Mouse (Mus musculus) urinary bladder, adult 2 months (tissue): ENCODE results near the gene Apoa2. TPM values are rescaled to one million over a fixed set of nuclear protein-coding genes. Genes with fewer than 3 reads are reported as not detected.
"Not testable (repeated sequence)": the region's sequence is repeated elsewhere in the genome, so short reads cannot be mapped to it uniquely, and the experiment has no call there.

Experiments
- DNase-seq: peaks from one replicate; pipeline ENCODE4 v3.0.0; 2022; ENCODE audit warnings: low spot score
- polyA plus RNA-seq: library from polyadenylated mRNA; depleted of rRNA; stranded (reverse); fragments of >200 nt; gene quantifications from 2 replicates; pipeline ENCODE4 v1.2.3, GENCODE M21; 2012

The Apoa2 gene
- polyA plus RNA-seq, 1 experiment, result 1.0 TPM

DNA sequence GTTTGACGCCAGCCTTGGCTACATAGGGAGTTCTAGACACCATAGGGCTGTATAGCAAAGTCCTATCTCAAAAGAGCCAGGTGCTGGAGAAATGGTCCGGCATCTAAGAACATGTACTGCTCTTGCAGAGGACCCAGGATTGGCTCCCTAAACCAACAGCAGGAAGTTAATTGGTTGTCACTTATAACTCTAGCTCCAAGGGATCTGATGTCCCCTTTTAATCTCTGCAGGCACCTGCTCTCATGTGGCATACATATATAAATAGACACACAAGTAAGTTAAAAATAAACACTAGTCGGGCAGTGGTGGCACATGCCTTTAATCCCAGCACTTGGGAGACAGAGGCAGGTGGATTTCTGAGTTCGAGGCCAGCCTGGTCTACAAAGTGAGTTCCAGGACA, 10.9 kb downstream of the Apoa2 start:
- no peak for DNase-seq

DNA sequence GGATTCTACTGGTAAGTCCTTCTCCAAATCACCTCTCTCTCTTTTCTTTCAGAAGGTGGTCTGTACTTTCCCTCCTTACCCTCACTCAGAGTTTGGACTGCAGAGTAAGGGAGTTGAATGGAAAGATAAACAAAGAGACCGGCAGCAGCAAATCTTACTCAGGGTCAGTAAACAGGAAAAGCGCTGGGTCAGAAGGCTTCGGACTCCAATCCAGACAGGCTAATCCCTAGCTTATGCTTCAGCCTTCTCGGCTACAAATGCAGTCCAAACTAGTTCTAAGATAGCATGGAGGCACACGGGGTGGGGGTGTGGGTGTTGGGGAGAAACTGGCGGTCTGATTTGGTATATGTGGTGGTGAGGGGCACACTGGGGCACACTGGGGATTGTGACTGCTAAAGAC, 12.6 kb downstream of the Apoa2 start:
- no peak for DNase-seq

DNA sequence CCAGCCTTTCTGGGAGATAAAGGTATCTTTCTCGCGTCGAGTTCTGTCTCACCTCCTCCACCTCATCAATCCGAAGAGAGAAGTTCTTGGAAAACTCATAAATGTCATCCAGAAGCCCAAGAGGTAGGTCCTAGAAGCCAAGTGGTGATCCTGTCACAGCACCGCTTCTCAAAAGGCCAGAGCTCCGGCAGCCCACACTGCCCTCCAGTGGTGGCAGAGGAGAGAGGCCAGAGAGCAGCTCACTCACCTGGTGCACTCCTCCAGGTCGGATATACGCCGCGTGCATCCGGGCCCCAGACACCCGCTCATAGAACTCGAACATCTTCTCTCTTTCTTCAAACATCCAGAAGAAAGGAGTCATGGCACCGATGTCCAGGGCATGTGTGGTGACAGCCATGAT, 13.6 kb downstream of the Apoa2 start:
- DNase-seq, result no peak

DNA sequence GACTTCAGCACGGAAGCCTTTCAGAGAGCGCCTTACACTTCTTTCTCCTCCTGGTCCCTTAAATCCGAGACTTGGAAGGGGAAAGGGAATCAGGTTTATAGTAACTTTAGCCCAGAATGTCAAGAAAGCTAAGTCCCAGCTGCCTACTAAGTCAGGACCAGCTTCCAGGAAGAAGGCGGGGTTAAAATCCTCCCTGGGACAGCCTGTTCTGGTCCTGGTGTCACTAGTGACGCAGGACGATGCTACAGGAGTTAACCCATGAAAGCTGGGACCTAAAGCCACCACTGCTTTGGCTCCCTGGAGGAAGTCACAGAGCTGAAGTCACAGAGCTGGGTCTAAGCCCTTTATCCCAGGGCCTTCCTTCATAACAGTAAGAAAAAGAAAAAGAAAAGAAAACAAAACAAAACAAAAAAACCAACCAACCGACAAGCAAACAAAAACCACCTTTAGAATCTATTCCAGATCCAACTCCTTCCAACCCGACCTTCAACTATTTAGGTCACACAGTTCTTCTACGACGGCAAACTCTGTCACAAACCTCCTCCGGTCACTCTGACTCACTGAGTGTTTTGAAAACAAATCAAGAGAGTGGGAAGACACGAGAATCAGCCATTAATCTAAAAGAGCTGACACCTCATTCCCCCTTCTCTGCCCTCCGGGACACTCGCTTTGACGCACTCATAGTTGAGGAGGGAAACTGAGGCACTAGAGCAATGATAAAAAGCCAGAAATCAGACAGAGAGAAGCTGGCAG, 15.3 kb downstream of the Apoa2 start:
- DNase-seq, result no peak

DNA sequence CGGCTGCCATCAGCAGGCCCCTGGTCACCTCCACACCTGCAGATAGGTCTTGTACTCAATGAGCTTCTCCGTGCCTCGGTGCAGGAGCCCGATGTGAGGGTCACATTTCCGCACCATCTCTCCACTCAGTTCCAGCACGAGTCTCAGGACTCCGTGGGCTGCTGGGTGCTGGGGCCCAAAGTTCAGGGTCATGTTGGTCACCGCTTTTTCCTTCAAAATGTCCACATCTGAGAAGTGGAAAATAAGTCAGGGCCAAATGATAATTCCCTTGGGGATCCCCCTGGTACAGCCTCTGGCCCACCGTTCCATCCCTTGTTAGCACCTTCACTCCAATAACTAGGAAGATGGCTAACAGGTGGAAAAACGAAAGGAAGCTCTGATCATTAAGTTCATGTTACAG, 16.1 kb downstream of the Apoa2 start:
- no peak for DNase-seq

DNA sequence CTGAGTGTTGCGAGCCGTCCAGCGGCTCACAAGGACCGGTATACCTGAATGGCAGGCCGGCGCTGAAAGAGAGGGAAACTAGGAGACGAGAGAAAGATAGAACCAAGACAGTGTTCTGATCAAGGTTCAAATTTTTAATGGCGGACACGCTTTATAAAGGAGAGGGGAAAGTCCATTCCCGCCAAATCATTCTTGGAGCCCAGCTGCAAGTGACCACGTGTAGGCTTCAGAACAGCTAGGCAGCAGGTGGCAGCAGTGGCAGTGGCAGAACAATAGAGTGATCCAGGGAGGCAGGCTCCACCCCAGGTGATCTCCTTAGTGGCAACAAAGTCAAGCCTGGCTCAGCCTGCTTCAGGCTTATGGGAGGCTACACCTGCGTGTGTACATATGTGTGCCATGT, 17.1 kb downstream of the Apoa2 start:
- not testable (repeated sequence) for DNase-seq

DNA sequence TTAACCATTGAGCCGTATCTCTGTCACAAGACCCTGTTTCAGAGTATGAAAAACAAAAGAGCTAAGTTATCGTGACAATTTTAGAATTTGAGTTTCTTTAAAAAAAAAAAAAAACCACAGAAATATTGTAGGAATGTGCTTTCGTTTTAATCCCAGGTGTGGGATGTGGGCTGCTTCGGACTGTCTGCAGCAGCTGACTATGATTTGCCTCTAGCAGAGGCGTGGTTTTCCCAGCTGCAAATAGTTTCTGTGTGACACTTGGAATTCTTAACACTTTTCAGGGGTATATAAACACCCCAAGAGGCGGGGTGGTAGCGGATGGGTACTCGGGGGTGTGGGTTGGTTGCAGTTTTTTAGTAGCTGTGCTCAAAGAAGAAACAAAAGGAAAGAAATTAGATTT, 20.5 kb downstream of the Apoa2 start:
- no peak for DNase-seq

DNA sequence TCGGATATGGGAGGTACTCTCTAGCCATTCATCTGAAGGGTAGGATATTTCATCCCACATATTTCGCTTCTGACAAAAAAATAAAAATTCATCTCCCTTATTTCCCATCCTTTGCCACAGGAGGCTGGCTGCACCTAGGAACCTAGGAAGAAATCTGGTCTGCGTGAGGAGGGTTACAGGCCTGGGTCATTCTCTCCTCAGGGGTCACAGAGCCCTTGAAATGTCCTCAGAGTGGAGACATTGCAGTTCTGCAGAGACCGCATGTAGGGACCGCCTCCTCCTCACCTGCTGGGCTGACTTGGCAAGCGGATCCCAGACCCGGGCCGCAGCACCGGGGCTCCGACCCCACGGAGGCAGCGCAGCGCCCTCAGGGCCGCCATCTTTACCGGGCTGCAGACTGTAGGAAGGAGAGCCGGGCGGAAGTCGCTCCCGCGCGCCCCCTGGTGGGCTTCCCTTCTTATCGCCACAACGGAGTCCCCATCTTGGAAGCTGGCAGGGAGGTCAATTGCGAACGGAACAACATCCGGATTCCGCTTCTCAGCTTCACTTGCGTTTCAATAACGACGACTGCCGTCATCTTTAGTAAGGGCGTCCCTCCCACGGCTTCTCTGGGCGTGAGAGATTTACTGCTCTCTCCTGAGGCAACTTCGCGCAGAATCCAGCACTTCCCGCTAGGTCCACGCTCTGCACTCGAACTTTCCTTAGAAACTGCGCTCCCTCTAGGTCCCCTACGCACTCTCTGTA, 22.0 kb downstream of the Apoa2 start:
- DNase-seq, result peak; percentile 95

DNA sequence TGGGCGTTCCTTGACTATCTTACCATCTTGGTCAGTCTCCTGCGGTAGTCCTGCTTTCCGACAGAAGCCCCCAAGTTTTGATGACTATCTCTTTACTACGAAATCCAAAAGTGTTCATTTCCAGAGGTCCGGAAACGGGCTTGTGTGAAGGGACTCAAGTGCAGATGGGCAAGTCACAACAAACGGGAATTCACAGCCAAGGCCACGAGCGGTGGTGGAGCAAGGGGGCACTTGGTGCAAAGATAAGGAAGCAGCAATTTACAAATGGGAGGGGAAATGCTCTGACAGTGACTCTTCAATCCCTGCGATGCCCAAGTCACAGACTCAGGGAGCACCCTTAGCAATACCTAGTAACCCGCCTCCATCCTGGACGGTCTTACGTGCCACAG, 22.6 kb downstream of the Apoa2 start:
- DNase-seq, result no peak

DNA sequence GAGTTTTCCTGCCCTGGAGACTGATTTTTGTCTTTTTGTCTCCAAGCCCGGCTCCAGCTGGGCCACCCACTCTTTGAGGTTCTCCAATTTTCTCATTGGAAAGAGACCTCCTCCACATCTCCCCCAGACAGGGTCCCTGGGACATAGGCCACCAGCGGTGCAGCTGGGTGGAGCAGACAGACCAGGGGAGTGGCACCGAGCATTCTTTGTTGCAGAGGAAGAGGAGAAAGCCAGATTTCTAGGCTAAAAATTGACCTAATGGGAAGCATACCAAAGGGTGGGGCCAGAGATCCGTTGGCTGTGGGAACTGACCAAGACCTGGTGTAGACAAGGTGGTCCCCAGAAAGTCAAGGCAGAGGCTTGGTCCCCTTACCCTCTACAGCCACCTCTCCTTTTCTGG, 23.1 kb downstream of the Apoa2 start:
- DNase-seq, result no peak

DNA sequence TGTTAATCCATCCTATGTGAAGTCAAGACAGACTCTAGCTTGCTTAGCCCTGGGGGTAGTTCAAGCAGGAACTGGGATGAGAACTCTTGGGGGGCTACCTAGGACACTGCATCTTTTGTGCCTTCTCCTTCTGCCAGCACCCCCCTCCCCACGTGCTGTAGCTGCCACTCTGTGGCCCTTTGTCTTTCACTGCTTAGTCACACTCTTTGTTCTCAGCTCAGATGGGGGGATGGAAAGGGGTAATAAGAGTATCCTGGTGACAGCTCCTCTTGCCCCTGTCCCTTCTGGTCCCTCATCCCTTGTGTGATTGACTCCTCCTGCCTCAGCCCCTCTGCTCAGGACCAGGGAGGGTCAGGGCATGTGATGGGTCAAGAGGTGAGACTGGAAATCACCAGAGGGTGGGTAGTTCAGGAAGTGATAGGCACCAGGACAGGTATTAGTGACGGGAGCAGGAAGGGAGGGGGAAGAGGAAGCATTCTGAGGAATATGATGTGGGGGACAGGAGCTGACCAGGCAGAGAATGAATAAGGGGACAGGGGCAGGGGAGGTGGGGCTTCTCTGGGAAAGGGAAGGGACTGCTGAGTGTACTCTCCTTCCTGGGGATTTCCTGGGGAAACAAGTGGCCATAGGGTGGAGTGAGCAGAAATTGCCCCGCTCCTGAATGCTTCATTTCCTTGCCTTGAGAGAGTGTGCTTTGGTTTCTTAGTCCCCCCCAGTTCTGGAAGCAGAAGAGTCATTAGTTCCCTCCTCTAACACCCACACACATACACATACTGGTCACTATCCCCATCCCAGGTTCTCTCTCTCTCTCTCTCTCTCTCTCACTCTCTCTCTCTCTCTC, 23.8 kb downstream of the Apoa2 start:
- DNase-seq, result no peak

DNA sequence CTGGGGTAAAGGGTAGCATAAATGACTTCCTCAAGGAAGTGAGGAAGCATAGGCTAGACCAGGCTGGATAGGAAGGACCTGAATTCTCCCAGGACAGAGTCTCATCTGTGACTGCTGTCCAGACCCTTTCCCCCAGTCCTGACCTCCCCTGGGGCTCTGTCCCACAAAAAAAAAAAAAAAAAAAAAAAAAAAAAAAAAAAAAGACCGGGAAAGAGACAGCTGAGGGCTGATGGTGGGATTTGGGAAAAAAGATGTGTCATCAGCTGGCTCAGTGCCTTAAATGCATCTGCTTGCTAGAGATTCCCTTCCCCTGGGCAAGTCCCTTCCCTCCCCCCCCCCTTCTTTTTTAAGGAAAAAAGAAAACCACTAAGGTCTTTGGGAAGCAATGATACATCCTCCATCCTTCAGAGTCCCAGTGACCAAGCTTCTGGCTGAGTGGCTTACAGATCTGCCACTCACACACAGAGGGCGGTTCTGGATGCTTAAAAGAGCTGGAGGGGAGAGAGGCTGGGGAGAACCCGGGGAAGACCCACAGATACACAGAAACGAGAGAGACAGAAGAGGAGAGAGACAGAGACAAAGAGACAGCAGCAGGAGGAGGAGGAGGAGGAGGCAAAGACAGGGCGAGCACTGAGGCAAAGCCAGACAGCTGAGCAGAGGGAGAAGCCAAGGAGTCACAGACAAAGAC, 25.2 kb downstream of the Apoa2 start, which contains the start of gene Adamts4:
Adamts4 (plus strand) TSS at position 509 of the 688 bp plus-strand sequence.
- DNase-seq, result no peak

DNA sequence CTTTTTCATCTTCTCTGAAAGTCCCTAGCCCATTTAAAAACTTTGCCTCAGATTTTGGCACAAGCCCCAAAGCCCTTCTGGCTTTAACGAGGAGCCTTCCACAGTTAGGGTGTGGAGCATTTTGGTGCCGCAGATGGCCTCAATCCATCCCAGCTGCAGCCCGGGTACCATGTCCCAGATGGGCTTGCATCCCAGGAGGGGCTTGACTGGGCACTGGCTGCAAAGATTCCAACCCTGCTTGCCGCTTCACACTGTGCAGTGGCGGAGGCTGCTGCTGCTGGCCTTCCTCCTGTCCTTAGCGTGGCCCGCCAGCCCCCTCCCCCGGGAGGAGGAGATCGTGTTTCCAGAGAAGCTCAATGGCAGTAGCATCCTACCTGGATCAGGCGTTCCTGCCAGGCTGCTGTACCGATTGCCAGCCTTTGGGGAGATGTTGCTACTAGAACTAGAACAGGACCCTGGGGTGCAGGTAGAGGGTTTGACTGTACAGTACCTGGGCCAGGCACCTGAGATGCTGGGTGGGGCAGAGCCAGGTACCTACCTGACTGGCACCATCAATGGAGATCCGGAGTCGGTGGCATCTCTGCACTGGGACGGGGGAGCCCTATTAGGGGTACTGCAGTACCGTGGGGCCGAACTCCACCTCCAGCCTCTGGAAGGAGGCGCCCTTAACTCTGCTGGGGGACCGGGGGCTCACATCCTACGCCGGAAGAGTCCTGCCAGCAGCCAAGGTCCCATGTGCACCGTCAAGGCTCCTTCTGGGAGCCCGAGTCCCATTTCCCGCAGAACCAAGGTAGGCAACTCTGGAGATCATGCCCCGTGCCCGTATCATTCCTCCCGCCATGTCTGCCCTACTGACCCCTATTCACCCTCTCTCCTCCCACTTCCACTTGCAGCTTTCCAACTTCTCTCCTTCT, 26.1 kb downstream of the Apoa2 start, which contains the start of gene Ndufs2:
Ndufs2 (minus strand) TSS at position 709 of the 914 bp plus-strand sequence.
- DNase-seq, result no peak

DNA sequence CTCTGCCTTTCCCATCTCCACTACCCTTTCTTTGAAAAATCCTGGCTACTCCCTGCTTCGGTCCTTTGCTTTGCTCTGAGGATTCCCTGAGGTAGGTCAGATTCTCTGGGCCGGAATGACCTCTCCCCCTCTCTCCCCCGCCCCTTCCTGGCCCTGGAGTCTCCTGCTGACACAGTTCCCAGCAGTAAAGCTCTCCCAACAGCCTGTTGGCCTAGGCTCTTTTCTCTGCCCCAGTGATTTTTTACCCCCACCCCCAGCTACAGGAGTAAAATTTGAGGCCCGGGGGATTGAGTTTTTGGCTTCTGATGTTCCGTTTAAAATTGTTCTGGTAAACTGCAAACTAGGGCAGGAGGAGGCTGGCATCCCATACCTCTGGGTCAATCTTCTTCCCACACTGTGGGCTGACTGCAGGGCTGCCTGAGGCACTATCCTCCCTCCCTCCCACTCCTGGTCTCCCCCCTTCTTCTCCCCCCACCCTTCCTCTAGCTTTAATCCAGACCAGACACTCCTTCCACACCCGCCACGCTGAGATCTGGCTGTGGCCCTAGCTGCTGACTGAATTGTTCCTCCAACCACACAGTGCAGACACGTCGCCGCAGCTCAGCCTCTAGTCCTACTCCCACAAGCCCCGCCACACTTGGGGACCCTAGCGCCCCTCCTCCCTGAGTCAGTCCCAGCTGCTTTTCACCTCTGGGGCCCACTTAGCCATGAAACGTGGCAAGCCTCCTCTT, 26.9 kb downstream of the Apoa2 start:
- no peak for DNase-seq

DNA sequence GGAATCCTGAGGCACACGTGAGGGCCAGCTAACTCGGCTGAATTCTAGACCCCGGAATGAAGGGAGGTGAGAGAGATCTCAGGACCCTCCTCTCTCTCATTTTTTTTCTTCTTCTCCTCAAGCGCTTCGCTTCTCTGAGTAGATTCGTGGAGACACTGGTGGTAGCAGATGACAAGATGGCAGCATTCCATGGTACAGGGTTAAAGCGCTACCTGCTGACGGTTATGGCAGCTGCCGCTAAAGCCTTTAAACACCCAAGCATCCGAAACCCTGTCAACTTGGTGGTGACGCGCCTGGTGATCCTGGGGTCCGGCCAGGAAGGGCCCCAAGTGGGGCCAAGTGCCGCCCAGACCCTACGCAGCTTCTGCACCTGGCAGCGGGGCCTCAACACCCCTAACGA, 27.6 kb downstream of the Apoa2 start:
- no peak for DNase-seq

DNA sequence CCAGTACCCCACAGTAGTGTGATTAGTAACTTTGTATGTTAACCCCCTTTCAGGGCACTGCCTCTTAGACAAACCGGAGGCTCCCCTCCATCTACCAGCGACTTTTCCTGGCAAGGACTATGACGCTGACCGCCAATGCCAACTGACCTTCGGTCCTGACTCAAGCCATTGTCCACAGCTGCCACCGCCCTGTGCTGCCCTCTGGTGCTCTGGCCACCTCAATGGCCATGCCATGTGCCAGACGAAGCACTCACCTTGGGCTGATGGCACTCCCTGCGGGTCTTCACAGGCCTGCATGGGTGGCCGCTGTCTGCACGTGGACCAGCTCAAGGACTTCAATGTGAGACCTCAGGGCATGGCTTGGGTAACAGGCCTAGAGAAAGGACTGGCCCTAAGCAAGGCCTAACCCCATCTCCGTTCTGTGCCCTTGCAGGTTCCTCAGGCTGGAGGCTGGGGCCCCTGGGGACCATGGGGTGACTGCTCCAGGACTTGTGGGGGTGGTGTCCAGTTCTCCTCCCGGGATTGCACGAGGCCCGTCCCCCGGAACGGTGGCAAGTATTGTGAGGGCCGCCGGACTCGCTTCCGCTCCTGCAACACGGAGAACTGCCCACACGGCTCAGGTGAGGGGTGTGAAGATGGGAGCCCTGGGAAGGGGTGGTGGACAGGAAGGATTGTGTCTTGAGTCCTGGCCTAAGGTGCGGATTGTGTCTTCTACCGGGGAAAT, 31.4 kb downstream of the Apoa2 start:
- DNase-seq, result no peak

DNA sequence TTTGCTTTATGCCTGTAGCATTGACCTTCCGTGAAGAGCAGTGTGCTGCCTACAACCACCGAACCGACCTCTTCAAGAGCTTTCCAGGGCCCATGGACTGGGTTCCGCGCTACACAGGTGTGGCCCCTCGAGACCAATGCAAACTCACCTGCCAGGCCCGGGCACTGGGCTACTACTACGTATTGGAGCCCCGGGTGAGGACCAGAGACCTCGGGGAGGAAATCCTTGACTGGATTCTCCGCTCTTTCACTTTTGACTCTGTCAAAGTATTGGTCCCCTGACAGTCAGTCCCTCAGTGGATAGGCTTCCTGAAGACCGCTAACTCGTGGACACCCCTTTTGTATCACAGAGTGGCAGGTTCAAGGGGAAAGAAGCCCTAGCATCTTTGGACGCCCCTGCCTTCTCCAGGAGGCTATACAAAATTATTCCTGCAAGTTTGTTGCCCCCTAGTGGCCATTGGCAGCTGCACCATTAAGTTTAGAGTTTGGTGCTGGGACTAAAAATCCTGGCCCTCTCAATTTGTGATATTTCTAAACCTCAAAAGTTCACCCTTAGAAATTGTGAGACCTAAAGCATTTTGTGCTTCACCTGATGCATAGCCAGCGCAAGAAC, 32.2 kb downstream of the Apoa2 start:
- DNase-seq, result no peak

DNA sequence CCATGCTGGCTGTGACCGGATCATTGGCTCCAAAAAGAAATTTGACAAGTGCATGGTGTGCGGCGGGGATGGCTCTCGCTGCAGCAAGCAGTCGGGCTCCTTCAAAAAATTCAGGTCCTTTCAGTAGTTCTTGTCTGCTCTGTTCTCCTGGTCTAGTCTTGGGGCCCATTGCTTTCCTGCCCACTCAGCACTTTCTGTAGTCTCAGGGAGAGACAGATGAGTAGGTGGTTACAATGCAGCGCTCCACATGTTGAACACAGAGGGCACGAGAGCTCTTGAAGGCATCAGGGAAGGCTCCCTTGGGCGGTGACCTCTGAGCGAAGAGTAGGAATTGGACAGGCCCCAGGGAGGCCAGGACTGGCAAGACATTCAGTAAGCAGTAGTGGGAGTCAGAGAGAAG, 32.9 kb downstream of the Apoa2 start:
- DNase-seq, result no peak

DNA sequence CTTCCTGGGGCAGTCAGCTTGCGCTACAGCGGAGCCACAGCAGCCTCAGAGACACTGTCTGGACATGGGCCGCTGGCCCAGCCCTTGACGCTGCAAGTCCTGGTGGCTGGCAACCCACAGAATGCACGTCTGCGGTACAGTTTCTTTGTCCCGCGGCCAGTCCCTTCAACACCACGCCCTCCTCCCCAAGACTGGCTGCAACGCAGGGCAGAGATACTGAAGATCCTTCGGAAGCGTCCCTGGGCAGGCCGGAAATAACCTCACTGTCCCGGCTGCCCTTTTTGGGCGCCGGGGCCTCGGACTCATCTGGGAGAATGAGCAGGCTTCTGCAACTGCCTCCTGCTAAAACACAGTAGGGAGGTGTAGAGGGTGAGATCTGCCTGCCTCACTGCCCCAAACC, 34.1 kb downstream of the Apoa2 start:
- DNase-seq, result no peak
